Mouse (Mus musculus) frontal cortex, postnatal 10 days (tissue): Measurements from ENCODE around the gene Brat1.

Experiments used
- DNase-seq, 2 experiments: peaks; one replicate each; pipeline ENCODE4 v3.0.0; 2022; ENCODE audit warnings: low spot score in 2 of 2, mixed read lengths in 1 of 2

Brat1 gene

DNA sequence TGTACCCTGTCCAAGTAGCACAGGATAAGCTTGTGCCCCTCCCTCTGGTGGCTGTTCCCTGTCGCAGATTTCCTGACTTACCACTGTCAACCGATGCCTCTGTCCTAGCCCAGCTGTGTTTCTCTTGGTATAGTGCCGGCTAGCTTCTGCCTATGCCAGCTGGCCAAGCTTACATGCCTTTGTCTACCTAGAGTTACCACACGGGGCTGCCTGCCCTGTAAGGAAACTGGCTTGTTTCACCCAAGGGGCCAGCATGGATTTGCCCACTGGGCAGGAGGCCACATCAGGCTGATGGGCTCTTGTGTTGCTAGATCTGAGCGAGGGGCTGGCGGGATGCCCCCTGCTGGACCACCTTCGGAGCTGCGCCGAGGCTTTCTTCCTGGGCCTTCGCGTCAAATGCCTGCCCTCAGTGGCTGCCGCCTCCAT lies 38.9 kb downstream of the Brat1 start:
- peak in 1 of 2 experiments; percentile 33 for DNase-seq

DNA sequence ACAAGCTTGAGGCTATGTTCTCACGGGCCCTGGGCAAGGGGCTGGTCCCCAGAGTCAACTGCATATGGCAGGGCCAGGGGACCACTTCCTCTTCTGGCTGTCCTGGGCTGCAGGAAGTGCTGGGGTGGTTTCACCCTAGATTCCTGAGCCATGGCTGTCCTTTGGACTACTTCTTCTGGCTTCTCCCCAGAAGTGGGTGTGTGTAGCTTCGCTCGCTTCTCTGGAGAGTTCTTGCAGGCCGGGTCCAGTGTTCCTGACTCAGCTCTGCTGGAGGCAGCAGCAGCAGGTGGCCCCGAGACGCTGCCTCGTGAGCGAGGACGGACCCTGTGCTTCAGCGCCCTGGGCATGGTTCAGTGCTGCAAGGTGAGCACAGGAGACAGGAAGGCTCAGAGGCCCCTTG lies 43.6 kb downstream of the Brat1 start:
- DNase-seq = no peak

DNA sequence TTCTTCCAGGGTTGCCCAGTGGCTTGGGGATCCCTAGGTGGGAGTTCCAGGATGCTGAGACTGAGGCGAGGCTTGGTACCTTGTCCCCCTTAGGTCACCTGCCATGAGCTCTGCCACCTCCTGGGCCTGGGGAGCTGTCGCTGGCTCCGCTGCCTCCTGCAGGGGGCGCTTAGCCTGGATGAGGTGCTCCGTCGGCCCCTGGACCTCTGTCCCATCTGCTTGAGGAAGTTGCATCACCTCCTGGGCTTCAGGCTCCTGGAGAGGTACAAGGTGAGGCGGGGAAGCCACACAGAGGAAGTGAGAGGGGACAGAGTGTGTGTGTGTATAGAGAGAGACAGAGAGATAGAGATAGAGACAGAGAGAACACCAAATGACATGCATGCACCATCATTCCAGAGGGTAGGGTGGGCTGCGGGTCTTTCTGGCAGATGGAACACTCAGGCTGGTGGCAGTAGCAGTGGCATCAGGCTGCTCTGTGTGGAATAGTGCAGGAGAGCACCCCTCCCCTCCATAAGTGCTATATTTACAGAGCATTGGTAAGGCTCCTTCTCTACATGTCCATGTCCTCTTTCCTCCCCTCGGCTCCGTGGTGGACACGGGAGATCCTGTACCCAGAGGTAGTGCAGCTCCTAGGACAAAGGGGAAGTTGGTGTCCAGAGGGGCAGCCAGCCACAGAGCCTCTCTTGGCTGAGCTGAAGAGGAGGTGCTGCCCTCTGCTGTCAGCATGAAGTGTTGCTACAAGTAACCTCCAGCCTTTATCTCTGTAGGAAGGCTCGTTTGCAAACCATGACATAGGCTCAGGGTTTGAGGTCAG lies 44.5 kb downstream of the Brat1 start:
- peak in 1 of 2 experiments; percentile 69 for DNase-seq

DNA sequence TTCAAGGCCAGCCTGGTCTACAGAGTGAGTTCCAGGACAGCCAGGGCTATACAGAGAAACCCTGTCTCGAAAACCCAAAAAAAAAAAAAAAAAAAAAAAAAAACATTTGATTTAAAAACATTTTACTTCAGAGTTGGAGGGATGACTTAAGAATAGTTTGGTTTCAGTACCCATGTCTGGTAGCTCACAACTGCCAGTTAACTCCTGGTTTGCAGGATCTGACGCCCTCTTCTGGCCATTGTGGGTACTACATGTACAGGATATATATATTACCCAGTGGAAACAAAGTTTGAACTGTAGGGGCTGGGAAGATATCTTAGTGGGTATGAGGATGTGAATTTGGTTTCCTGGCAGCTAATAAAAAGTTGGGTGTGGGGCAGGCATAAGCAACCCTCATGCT lies 46.1 kb downstream of the Brat1 start:
- DNase-seq = no peak

DNA sequence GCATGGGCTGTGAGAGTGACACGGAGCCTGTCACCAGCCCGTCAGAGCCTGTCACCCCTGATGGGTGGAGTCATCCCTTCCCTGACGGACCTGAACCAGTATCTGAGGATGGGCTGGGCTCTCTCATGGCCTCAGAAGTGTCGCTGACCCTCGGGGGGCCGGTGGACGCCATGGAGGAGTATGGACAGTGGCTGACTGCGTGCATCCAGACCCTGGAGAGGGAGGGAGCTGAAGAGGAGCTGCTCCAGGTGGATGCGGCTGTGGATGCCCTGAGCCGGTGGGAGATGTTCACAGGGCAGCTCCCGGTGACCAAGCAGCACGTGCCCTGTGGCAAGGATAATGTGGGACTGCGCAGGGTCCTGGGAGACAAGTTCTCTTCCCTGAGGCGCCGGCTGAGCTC lies 47.2 kb downstream of the Brat1 start:
- DNase-seq = no peak

DNA sequence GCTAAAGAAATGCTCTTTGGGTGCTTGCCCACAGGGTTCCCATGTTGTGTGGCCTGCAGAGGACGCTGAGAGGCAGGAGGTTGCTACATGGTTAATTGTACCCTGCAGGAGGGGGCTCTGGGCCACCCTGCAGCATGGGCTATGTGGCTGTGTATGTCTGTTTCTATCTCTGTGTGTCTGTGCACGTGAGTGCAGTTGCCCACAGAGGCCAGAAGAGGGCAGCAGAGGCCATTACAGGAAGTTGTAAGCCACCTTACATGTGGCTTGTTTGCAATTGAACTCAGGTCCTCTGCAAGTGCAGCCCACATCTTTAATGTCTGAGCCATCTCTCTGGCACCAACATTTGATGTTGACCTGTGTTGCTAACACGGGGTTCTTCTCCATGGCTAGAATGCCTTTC lies 47.8 kb downstream of the Brat1 start:
- DNase-seq = no peak

DNA sequence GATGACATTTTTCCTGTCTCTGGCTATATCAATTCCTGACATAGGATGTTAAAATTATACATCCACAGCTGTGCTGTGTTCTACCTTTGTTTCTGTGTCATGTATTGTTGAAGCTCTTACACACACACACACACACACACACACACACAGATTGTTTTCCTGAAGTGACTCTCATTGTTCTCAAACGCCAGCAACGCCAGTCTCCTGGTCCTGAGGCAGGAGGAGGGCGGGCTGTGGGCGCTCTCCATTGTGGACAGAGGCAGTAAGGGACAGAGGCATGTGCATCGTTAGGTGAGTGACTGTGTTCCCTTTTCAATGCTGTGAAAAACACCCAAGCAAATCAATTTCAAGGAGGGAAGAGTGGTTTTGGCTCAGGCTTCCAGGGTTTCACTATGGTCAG lies 48.4 kb downstream of the Brat1 start:
- no peak for DNase-seq

DNA sequence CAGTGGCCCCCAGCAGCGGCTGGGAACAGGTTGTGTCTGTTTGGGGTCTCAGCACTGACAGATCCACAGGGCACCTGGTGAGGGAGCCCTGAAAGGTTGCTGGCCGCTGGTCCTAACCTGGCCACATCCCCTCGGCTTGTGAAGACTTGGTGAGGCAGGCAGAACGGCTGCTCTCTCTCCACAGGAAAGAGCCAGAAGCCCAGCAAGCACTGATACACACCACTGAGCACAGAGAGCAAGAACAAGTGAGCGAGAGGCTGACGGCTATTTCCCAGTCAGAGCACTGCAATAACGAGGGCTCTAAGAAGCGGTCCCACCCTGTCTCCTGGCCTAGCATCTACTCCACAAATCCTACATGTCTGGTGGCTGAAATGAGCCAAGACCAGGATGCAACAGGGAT lies 54.1 kb downstream of the Brat1 start:
- DNase-seq = no peak

DNA sequence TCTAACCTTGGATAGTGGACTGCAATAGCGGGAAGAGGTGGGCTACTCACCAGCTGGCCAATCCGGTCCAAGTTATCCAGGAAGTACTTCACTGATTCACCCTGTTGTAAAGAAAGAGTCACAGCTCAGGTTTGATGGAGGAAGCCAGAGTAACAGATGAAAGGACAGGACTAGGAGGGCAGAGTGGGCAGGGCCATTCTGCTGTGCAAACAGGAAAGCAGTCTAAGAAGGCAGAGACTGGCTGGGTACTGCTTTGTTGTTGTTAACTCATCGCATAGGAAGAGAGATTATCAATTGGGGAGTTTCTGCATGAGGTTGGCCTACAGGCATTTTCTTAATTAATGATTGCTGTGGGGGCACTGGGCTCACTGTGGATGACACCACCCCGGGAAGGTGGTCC lies 57.7 kb downstream of the Brat1 start:
- DNase-seq = no peak

DNA sequence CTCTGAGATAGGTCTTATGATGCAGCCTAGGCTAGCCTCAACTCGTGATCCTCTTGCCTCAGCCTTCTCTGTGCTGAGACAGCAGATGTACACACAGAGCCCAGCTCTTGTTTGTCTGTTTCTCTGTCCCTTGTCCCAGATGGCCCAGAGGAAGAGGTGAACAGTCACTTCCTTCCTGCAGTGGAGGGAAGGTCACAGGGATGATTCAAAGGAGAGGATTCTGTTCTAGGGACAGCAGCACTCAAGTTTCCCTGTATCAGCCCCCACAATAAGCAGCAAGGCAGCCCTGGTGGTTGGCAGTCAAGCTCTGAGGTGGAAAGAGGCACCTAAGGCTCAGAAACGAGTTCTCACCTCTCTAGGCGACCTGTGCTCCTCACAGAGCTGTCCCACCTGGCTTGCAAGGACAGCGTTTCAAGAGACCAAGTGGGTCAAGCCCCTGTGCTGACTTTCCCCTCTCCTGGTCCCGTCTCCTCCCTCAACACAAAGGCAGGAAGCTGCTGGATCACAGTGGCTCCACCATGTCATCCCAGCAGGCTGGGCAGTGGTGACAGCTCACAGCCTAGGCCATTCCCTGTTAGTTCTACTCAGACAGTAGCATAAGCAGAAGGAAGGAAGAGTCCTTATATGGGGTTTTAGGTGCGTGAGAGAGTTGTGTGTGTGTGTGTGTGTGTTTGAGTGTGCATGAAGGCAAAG lies 60.3 kb downstream of the Brat1 start:
- DNase-seq = no peak

DNA sequence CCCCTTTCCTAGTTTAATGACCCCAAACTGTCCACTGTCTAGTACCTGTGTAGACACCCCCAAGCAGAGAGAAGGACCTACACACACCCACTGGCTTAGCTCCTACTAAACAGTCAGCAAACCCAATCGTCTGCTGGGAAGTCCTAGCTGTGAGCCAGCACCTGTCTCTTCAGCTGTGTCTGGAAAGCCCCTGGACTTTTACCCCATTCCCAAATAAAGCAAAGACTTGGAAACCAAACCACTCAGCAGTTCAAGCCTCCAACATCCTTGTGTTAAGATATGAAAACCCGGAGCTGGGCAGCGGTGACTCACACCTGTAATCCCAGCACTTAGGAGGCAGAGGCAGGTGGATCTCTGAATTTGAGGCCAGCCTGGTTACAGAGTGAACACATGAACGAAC lies 61.8 kb downstream of the Brat1 start:
- DNase-seq = no peak

DNA sequence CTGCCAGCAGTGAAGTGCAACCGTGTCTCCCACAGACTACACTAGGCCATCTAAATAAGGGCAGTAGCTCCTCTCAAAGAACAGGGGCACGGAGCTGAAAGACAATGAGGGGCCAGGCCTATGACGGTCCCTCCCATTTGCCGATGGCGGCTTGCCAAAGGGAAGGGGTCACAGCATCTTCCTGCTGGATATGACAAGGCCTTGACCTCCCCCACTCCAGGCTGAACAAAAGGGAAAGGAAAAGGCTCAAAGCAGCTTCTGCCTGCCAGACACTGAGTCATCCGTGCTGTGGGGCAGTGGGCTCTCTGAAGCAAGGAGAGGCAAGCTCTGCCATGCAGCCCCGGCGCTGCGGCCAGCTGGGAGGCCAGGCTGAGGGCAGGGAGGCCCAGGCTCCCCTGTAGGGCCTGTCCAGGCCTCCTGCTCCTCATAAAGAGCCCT lies 62.9 kb downstream of the Brat1 start:
- peak; percentile 64 to 66 for DNase-seq

DNA sequence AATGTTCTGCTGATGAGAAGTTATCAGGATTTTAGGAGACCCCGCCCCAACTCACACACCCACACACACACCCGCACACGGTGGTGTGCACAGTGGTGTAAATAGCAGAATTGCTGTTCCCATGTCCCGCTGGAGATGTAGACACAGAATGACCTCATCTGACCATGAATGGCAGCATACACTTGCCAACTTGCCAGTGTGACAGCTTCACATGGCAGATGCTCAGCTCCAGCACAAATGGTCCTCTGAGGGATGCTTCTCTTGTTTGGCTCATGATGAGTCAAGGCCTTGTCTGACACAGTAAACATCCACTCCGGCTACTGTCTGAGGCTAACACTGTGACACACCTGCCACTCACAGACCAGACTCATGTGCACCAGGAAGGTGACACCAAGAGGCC lies 63.5 kb downstream of the Brat1 start:
- DNase-seq = no peak
